Mouse (Mus musculus) naive thymus-derived CD4-positive, alpha-beta T cell, adult 5 months (primary cell): ENCODE measurements around the gene Pkd1l1. TPM values are rescaled to one million over a fixed set of nuclear protein-coding genes. Genes with fewer than 3 reads are reported as not detected.

Experiments
- polyA plus RNA-seq: library from polyadenylated mRNA; unstranded; fragments of 100-300 nt; shearing (Covaris generic); gene quantifications from one replicate; pipeline ENCODE4 v1.2.1, GENCODE M21; 2017

The Pkd1l1 gene
- not detected for polyA plus RNA-seq

GRCm38 (mm10) chr11:8973166-8973565 lies at the start of gene Pkd1l1:
Gene Pkd1l1 (minus strand): TSS chr11:8973266.

GRCm38 (mm10) chr11:9010853-9011339 lies 37.8 kb upstream of the Pkd1l1 start, which contains the start of gene Hus1:
Gene Hus1 (minus strand): TSS chr11:9011191.

Other genes starting within 250 kb of the Pkd1l1 start
- gene Hus1, start 37.9 kb upstream of the Pkd1l1 start, polyA plus RNA-seq = 4.9 TPM
- not detected for gene Gm11992, start 75.3 kb upstream of the Pkd1l1 start, polyA plus RNA-seq
- not detected for gene Sun3, start 75.7 kb upstream of the Pkd1l1 start, polyA plus RNA-seq
- not detected for gene Upp1, start 144.8 kb upstream of the Pkd1l1 start, polyA plus RNA-seq
- gene Abca13, start 218.7 kb upstream of the Pkd1l1 start, polyA plus RNA-seq = 0.04 TPM